Mouse (Mus musculus): ENCODE data around the gene Pabpc1l.
"Not testable (repeated sequence)": the region's sequence is repeated elsewhere in the genome, so short reads cannot be mapped to it uniquely, and the experiment has no call there.

The Pabpc1l gene

GRCm38 (mm10) chr2:164038407-164039028 is 13.3 kb downstream of the Pabpc1l start:
- DNase-seq: no peak

GRCm38 (mm10) chr2:164040949-164041348 is 15.7 kb downstream of the Pabpc1l start:
- peak; percentile 61 for DNase-seq

- no peak for DNase-seq
These were observed 16.3 kb downstream of the Pabpc1l start for GRCm38 (mm10) chr2:164041523-164041922.

GRCm38 (mm10) chr2:164047197-164047690 is 22.0 kb downstream of the Pabpc1l start:
- peak; percentile 65 for DNase-seq

GRCm38 (mm10) chr2:164053767-164054166 is 28.5 kb downstream of the Pabpc1l start:
- peak; percentile 24 for DNase-seq

- DNase-seq: no peak
These were observed 29.4 kb downstream of the Pabpc1l start for GRCm38 (mm10) chr2:164054671-164055070.

GRCm38 (mm10) chr2:164059634-164060235 is 34.5 kb downstream of the Pabpc1l start:
- DNase-seq: no peak

- peak; percentile 25 for DNase-seq
These were observed 45.0 kb downstream of the Pabpc1l start, which contains the start of gene Stk4 for GRCm38 (mm10) chr2:164070142-164070764. TSS of gene Stk4 (plus strand) at chr2:164070322.

GRCm38 (mm10) chr2:164070765-164071436 is 45.7 kb downstream of the Pabpc1l start, which contains the start of gene Tomm34:
TSS of gene Tomm34 (minus strand) at chr2:164071169.
- peak; percentile 97 for DNase-seq

GRCm38 (mm10) chr2:164071437-164071820 is 46.2 kb downstream of the Pabpc1l start:
- not testable (repeated sequence) for DNase-seq

GRCm38 (mm10) chr2:164072109-164072508 is 46.9 kb downstream of the Pabpc1l start:
- DNase-seq: no peak

- no peak for DNase-seq
These were observed 47.9 kb downstream of the Pabpc1l start for GRCm38 (mm10) chr2:164073120-164073519.

- DNase-seq: peak; percentile 99
These were observed 48.8 kb downstream of the Pabpc1l start for GRCm38 (mm10) chr2:164073918-164074578.

- DNase-seq: peak; percentile 60
These were observed 49.8 kb downstream of the Pabpc1l start for GRCm38 (mm10) chr2:164075088-164075487.

GRCm38 (mm10) chr2:164076874-164077425 is 51.7 kb downstream of the Pabpc1l start:
- DNase-seq: no peak

- DNase-seq: peak; percentile 50
These were observed 52.6 kb downstream of the Pabpc1l start for GRCm38 (mm10) chr2:164077875-164078274.

- peak; percentile 48 for DNase-seq
These were observed 54.2 kb downstream of the Pabpc1l start for GRCm38 (mm10) chr2:164079488-164079887.

GRCm38 (mm10) chr2:164081577-164081976 is 56.3 kb downstream of the Pabpc1l start:
- no peak for DNase-seq

GRCm38 (mm10) chr2:164082175-164082574 is 56.9 kb downstream of the Pabpc1l start:
- DNase-seq: no peak

- DNase-seq: peak; percentile 90
These were observed 58.5 kb downstream of the Pabpc1l start for GRCm38 (mm10) chr2:164083609-164084341.

GRCm38 (mm10) chr2:164084342-164084700 is 59.1 kb downstream of the Pabpc1l start:
- peak; percentile 57 for DNase-seq
